Mouse (Mus musculus): ENCODE data around the gene Blvra. TPM values are rescaled to one million over a fixed set of nuclear protein-coding genes. Genes with fewer than 3 reads are reported as not detected.

Blvra gene
- 16.5 TPM for total RNA-seq (2023)

DNA sequence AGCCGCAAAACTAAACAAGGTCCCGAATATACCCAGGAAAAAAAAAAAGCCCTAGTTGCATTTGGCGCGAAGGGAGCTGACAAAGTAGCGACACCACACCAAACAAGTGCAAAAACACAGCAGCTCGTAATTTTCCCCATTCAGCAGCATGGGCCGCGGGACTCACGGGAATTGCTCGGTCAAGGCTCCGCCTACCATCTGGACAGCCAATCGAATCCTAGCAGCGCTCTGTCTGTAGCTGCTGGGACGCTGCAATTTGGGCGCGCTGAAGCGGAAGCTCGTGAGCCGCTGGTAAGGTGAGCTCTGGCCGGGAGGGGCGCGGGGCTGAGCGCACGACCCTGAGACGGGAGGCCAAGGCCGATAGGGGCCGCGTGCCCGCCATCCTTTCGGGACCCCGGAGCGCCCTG lies at the start of gene Blvra:
Gene Blvra (plus strand): TSS at position 231 of the 407 bp plus-strand sequence.

DNA sequence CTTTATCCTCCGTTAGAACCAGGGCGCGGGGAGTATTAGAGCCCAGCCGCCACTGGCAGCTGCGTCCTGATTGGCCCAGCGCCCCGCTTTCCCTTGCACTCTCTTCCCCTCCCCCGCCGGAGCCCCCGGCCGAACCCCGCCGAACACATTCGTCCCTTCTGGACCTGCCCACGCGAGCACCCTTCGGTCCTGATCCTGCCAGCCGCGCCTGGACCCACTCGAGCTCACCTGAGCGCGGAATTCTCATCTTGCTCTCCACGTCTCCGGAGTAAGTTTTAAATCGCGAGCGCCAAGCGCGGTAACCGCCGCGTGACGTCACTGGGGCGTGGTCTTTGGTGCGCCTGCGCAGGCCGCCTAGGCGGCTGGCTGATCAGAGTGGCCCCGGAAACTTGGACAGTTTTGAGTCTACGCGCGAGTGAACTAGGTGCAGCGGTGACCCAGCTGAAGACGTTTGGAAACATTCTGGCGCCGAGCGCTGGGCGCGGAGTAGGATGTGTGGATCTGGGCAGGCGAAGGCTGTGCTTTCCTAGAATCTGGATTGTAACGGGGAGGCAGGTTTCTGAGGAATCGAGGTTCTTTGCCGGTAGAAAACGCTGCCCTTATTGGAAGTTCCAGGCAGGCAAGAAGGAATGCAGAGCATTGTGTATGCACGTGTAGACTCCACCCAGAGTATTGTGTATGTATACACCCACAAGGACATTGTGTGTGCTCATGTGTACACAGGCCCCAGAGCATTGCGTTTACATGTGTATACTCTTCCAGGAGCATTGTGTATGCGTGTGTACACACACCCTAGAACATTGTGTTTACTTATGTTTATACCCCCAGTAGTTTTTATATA lies 63.4 kb downstream of the Blvra start, which contains the start of gene Ncaph:
Gene Ncaph (minus strand): TSS at position 334 of the 841 bp plus-strand sequence.

DNA sequence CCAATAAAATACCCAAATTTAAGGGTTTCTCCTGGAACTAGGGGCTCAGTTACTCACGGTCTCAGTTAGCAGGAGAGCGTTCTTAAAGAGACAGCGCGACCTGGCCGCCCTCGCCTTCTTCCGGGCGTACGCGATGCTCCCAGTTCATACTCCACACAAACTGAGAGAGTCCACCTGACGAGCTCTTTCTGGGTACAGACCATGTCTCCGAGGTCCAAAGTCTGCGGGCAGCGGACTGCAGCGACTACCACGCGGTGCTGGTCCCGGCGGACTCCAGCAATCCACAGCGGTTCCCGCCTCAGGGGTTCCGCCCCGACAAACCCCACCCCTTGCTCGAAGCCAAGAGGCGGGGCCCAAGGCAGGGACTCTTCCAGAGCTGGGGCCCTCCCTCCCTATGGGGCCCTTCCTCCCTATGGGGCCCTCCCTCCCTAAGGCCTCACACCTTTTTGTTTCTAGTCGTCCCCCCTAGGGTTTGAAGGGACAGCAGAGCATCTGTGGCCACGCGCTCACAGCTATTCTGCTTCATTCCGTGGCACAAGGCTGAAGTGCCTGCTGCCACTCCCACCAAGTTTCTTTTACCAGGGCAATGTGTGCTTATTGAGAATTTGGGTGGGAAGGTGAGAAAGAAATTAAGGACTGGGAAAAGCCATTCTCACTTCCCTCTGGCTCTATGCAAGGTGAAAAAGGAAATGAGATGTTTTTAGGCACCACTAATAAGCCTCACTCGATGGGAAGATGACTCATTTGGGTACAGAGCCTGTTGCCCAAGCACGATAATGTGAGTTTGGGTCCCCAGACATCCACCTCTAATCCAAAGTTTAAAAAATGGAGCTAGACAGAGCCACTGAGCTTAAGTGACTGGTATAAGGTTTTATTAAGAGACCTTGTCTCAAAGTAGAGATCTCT lies 72.9 kb downstream of the Blvra start, which contains the start of gene Itpripl1:
Gene Itpripl1 (minus strand): TSS at position 285 of the 906 bp plus-strand sequence.

Other genes starting within 250 kb of the Blvra start
- gene Trpm7, start 194.4 kb upstream of the Blvra start, total RNA-seq (2023) = 134 TPM
- gene Sppl2a, start 137.4 kb upstream of the Blvra start, total RNA-seq (2023) = 62.8 TPM
- gene Ap4e1, start 61.9 kb upstream of the Blvra start, total RNA-seq (2023) = 27.1 TPM
- 2.9 TPM for gene Ncaph, start 63.3 kb downstream of the Blvra start, total RNA-seq (2023)
- gene Itpripl1, start 72.8 kb downstream of the Blvra start, total RNA-seq (2023) = 17.0 TPM
- 2.0 TPM for gene 1810024B03Rik, start 137.6 kb downstream of the Blvra start, total RNA-seq (2023)
- 172 TPM for gene Snrnp200, start 137.7 kb downstream of the Blvra start, total RNA-seq (2023)
- 36.2 TPM for gene Ciao1, start 177.2 kb downstream of the Blvra start, total RNA-seq (2023)
- 42.4 TPM for gene Tmem127, start 177.2 kb downstream of the Blvra start, total RNA-seq (2023)
- gene Stard7, start 199.6 kb downstream of the Blvra start, total RNA-seq (2023) = 51.1 TPM